Mouse (Mus musculus) skeletal muscle tissue, adult 2 months (tissue): ENCODE results near the gene Mbnl2.

ENCODE experiments used
- DNase-seq: peaks from one replicate; pipeline ENCODE4 v3.0.0-alpha.2; 2012; ENCODE audit warnings: low read depth, low spot score

The Mbnl2 gene

GRCm38 (mm10) chr14:120275246-120276238, at the start of gene Mbnl2:
Gene Mbnl2, plus strand, starts transcription at chr14:120275669.
- peak; percentile 95 for DNase-seq

- DNase-seq: peak; percentile 62
These were observed 43.4 kb upstream of the Mbnl2 start for GRCm38 (mm10) chr14:120232076-120232496.

- no peak for DNase-seq
These were observed 39.9 kb upstream of the Mbnl2 start for GRCm38 (mm10) chr14:120235610-120236009.

GRCm38 (mm10) chr14:120238501-120238900, 37.0 kb upstream of the Mbnl2 start:
- no peak for DNase-seq

GRCm38 (mm10) chr14:120240209-120240608, 35.3 kb upstream of the Mbnl2 start:
- no peak for DNase-seq

GRCm38 (mm10) chr14:120242711-120243110, 32.8 kb upstream of the Mbnl2 start:
- no peak for DNase-seq

GRCm38 (mm10) chr14:120245081-120245705, 30.3 kb upstream of the Mbnl2 start:
- DNase-seq: no peak

GRCm38 (mm10) chr14:120253331-120253730, 22.1 kb upstream of the Mbnl2 start:
- no peak for DNase-seq

GRCm38 (mm10) chr14:120256146-120256545, 19.3 kb upstream of the Mbnl2 start:
- no peak for DNase-seq

- no peak for DNase-seq
These were observed 18.7 kb upstream of the Mbnl2 start for GRCm38 (mm10) chr14:120256623-120257384.

- no peak for DNase-seq
These were observed 18.0 kb upstream of the Mbnl2 start for GRCm38 (mm10) chr14:120257483-120257882.

- no peak for DNase-seq
These were observed 16.0 kb upstream of the Mbnl2 start for GRCm38 (mm10) chr14:120259426-120259825.

GRCm38 (mm10) chr14:120261606-120262005, 13.9 kb upstream of the Mbnl2 start:
- DNase-seq: no peak

GRCm38 (mm10) chr14:120262660-120263379, 12.6 kb upstream of the Mbnl2 start:
- no peak for DNase-seq

GRCm38 (mm10) chr14:120263380-120264135, 11.9 kb upstream of the Mbnl2 start:
- DNase-seq: no peak

GRCm38 (mm10) chr14:120265886-120266285, 9.6 kb upstream of the Mbnl2 start:
- DNase-seq: no peak

- no peak for DNase-seq
These were observed 8.3 kb upstream of the Mbnl2 start for GRCm38 (mm10) chr14:120267130-120267529.

- DNase-seq: no peak
These were observed 5.4 kb upstream of the Mbnl2 start for GRCm38 (mm10) chr14:120270031-120270430.

GRCm38 (mm10) chr14:120270633-120271032, 4.8 kb upstream of the Mbnl2 start:
- DNase-seq: no peak

GRCm38 (mm10) chr14:120271096-120271495, 4.4 kb upstream of the Mbnl2 start:
- no peak for DNase-seq
